Mouse (Mus musculus) v-Abl transformed pro-B cells (cell line): ENCODE results near the gene Fut8.
"Not testable (repeated sequence)": the region's sequence is repeated elsewhere in the genome, so short reads cannot be mapped to it uniquely, and the experiment has no call there.

Source experiments
- in situ Hi-C, 2 experiments: fragments of 400-800 bp; cut with MboI; formaldehyde crosslinking; loops; one replicate each; pipeline ENCODE4 v1.15.1; 2025; ENCODE audit not compliant: unreplicated experiment in 2 of 2

The Fut8 gene

DNA sequence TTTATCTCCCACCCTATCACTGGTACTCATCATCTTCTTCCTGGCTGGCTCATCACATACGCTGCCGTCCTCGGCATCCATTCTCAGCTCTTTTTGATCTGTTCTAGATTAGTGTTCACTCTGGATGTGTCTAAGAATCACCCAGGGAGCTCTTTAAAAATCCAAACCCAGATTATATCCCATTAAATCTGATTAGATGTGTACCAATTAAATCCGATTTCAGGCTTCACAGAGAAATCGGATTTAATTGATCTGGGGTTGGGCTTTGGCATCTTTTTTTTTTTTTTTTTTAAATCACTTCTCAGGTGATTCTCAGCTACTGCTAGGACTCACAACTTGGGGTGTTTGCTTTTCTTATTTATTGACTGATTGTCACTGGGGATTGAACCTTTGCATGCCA is 17.3 kb upstream of the Fut8 start:
- in situ Hi-C loops, result no loop called here

DNA sequence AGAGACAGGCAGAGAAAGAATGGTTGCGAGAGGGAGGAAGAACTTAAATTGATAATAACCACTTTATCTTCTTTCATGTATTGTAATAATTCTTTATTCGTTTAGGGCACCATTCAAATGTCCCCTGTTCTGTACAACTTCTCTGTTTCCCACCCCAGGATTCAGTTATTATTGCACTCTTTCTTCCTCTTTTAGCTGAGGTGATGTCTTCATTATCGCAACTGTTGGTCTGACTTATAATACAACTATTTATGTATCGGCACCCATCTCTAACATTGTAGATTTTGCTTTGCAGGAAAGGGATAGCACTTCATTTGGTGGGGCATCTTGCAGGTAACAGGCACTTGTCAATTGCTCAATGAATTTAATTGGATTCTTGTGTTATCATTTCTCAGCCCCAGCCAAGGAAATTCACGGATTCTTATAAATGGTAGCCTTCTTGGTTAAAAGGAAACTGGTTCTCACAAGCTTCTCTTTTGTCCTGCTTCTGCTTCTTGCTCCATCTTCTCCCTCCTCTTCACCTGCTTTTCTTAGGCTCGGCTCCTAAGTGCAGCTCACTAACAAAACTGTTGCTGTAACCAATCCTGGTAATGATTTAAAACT is 15.6 kb upstream of the Fut8 start:
- in situ Hi-C loops, result no loop called here

DNA sequence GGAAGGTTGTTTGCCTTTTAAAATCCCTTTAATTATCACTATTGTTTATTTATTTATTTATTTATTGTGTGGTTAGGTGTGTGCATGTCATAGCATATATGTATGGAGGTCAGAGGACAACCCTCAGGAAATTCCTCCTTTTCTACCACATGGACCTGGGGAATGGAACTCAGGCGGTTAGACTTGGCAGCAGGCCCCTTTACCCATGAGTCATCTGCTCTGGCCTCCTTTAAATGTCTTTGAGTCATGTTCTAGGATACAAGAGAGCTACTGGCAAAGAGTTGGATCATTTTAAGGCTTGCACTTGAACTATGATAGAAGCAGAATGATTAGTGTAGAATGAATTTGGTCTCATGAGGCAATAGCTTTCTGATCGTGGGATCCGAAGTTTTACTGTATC is 14.3 kb upstream of the Fut8 start:
- in situ Hi-C loops, result no loop called here

DNA sequence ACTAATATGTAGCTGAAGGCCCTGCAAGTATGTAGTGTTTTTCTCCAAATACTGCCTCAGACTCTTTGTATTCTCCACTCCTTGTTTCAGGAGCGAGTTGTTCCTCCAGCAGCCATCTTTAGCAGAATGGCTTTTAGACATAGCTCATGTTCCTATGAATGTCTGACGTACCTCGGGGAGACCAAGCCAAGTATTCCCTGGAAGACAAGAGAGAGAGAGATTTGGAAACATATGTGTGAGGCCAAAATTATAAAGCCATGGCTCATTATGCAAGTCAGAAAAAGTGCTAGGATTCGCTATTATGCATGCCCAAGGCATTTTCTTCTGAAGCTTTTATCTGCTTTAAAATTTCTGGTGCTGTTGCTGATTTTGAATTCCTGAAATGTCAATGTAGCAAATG is 13.8 kb upstream of the Fut8 start:
- in situ Hi-C loops, result no loop called here

DNA sequence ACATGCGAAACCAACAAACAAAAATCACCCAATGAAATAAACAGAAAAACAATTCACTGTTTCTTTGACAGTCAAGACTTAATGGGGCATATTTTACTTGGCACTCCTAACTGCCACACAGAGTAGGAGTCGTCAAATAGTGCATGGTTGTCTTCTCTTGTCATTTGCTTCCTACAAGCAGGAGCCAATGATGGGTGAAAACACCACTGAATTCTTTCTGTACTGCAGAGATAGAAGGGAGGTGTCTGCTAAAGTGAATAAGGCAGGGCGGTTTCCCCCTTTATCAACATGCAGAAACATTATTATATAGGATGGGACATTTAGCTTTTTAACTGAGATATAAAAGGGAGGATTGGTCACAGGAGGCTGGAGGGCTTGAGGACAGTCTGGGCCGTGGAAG is 13.0 kb upstream of the Fut8 start:
- in situ Hi-C loops, result loop anchor here in 1 of 2 experiments (5.0 kb wide), 1 partner anchor 168 kb away; no protein-coding TSS in a partner anchor

DNA sequence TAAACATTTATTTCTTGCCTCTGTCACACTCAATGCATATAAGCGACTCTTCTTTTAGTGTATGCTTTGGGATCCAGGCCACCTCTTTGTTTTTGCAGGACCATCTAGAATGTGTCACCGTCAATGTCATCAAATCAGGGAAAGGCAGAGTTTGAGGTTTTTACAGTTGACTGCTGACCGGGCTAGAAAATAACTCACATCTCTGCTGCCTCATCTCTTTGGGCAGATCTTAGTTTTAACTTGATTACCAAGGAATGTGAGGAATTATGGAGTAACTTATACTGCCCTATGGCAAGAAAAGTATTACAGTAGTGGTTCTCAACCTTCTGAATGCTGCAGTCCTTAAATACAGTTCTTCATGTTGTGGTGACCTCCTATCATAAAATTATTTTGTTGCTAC is 12.2 kb upstream of the Fut8 start:
- in situ Hi-C loops, result loop anchor here in 1 of 2 experiments (5.0 kb wide), 1 partner anchor 168 kb away; no protein-coding TSS in a partner anchor

DNA sequence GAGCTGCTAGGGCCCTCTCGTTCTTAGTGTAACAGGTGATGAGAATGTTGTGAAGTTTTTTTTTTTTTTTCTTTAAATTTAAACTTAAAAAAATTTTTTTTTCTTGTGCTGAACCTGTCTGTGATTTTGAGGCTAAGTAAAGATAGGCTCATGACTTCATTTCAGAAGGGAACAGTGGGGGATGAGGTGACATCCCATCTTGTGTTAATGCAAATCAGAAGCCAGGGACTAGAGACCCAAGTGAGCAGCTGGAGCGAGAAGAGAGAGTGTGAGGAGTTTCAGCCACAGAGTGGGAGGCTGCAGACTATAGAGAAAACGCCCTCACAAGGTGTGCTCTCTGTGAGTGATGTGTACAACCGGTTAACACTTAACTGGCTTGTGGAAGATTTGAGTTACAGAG is 2.0 kb upstream of the Fut8 start:
- in situ Hi-C loops, result loop anchor here (5.0 to 10.0 kb wide), 4 partner anchors 89 to 401 kb away; no protein-coding TSS in a partner anchor

DNA sequence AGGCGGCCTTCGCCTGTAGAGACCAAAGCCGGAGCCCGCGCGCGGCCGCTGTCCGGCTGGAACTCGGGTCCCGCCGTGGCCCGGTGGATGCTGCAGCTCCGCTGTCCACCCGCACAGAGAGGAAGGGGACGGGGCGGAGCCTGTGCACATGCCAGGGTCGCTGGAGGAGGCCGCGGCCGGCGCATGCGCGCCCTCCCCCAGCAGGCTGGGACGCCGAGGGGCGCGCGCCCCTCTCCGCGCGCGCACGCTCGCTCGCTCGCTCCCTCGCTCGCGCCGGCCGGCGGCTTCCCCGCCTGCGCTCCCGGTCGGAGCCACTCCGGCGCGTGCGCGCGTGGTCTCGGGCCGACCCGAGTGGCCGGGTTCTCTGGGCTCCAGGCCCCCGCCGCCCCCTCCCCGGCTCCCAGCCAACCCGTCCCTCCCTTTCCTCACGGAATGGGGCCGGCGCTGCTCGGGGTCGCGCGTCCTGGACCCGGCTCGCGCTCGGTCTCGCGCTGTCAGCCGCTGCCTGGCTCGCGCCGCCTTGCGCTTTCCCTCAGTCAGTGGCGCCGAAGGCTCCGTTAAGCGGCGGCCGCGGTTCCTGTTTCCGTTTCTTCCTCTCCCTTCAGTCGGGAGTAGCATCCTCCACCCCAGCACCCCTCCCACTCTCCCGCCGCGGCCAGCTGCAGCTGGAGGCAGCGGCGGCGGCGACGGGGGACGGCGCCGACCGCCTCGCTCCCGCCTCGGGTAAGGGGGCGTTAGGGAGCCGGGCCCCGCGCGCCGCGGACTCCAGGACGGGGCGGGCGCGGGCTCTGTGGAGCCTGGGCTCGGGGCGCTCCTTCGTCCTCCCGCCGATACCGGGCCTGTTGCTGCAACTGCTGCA is 835 bp downstream of the Fut8 start:
- in situ Hi-C loops, result loop anchor here (5.0 to 10.0 kb wide), 4 partner anchors 91 to 404 kb away; no protein-coding TSS in a partner anchor

DNA sequence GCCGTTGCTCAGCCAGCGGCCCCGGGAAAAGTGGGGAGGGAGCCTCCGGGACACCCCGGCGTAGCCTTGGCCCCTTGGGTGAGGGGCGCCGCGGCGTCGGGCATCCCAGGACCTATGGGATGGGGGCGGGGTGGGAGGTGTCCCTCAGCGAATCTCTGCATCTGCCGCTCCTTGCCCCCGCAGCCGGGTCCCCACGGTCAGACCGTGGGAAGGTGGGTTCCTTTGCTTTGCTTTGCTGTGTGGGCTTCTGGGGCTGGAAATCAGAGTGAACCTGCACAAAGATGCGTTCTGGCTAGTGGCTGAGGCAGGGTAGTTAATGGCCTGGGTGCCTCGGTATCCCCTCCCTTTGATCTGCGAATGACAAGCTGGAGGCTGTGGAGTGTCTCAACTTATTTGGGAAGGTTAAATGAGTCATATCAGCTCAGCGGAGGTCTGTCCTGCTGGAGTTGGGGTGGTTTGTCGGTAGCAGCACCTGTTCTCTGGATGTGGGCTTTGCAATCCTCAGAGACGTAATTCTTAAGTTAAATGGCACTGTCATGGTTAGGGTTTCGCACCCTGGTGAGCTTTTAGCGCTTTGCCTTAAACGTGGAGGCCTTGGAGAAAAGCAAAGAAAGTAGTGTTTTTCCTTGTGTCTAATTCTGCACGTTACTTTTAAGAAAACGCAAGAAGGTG is 1.6 kb downstream of the Fut8 start:
- in situ Hi-C loops, result loop anchor here (5.0 to 10.0 kb wide), 13 partner anchors 92 to 543 kb away; no protein-coding TSS in a partner anchor

DNA sequence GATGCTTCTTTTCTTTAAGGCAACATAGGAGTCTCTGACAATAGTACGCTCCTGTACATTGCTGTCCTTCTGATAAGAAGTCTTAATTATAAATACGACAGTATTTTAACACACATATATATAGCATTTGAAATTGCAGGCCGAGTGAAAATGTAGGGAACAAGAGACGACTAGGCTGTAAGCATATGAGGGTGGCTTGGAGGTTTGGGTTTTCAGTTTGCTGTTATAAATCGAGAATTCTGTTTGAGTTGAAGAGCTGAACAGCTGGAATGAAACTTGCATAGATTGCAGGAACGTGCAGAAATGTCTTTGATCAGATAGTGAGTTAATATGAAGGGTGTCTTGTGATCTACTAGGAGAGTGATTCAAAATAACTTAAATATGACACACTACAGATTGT is 2.4 kb downstream of the Fut8 start:
- in situ Hi-C loops, result loop anchor here (5.0 to 10.0 kb wide), 9 partner anchors 224 to 542 kb away; no protein-coding TSS in a partner anchor

DNA sequence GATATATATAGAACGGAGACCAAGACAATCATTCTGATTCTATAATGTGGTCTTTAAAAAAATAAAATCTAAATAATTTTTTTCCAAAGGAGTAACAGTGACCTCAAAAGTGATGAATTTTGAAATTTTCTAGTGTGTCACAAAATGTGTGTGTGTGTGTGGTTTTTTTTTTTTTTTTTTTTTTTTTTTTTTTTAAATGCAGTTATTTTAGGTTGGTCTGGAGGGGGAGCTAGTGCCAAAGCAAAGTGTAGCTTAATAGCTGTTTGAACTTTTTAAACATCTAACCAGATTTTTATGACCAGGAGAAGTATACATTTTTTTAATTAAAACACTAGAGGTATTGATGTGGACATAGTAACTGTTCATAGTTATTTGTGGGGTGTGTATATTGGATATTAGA is 2.9 kb downstream of the Fut8 start:
- in situ Hi-C loops, result loop anchor here (5.0 to 10.0 kb wide), 9 partner anchors 224 to 541 kb away; no protein-coding TSS in a partner anchor

DNA sequence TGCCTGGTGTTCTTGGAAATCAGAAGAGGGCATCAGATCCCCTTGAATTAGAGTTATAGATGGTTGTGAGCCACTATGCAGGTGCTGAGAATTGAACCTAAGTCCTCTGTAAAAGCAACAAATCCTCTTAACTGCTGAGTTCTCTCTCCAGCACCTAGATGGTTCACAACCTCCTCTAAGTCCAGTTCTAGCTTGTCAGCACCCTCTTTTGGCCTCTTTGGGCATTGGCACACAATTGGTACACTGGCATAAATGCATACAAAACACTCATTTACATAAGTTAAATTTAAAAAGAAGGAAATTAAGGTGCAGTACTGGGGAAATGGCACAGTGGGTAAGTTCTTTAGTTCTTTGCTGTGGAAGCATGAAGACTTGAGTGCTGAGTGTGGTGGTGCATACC is 24.7 kb downstream of the Fut8 start:
- in situ Hi-C loops, result no loop called here

DNA sequence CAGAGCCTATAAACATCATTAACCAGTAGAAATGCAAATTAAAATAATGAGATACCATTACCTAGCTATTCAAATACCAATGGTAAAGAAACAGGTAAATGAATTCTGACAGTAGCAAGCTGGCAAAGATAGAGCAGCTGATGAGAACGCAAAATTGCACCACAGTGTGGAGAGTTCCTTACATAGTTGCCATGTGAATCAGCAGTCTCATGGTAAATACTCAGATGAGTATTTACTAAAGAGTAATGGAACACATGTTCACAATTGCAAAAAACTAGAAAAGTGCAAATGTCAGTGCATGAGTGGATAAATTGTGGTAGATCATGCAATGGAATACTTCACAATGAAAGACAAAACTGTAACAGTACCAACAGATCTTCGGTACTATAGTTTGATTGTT is 25.9 kb downstream of the Fut8 start:
- in situ Hi-C loops, result no loop called here

DNA sequence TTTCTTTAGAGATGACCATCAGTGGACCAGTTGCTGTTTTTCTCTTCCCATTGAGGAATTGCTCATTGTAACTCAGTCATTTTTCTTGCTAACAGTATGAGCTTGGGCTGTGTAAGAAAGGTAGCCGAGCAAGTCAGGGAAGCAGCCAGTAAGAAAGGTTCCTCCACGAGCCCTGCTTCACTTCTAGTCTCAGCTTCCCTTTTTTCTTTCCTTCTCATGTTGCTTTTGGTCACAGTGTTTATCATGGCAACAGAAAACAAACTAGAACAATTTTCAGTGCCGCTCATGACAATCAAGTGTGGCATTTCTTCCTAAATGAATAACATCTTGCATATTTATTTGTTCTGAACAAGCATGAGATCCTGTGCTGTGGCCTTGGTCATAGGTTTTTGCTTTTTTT is 32.8 kb downstream of the Fut8 start:
- in situ Hi-C loops, result no loop called here

DNA sequence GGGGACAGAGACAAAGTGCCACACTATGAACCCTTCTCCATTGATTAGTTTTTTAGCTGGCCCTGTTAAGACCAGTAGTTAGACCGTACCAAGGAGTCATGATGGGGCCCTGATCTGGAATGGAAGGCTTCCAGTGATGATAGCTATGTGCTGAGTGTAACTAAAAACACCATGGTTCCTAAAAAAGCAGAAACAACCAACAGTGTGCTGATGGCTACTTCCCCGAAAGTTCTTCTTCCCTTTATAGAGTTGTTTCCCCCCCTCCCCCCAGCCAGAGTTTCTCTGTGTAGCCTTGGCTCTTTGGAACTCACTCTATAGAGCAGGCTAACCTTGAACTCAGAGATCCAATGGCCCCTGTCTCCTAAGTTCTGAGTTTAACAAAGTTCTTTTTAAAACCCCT is 50.6 kb downstream of the Fut8 start:
- in situ Hi-C loops, result loop anchor here in 1 of 2 experiments (5.0 kb wide), 1 partner anchor 36 kb away; no protein-coding TSS in a partner anchor

DNA sequence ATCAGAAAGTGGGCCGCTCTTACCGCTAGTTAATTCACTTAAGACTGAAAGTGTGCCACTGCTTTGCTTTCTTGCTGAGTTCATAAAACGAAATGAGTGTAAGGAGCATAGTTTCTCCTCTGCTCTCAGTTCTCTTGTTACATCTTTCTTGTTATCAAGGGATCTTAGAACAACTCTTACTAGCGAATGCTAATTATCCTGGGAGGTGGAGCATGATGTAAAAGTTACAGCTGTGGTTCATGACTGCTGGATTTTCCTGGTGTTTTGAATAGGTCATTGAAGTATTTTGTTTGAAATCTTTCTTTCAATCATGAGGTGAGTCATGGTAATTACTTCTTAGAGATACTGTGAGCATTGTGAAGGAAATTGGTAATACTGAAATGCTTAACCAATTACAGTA is 53.1 kb downstream of the Fut8 start:
- in situ Hi-C loops, result no loop called here

DNA sequence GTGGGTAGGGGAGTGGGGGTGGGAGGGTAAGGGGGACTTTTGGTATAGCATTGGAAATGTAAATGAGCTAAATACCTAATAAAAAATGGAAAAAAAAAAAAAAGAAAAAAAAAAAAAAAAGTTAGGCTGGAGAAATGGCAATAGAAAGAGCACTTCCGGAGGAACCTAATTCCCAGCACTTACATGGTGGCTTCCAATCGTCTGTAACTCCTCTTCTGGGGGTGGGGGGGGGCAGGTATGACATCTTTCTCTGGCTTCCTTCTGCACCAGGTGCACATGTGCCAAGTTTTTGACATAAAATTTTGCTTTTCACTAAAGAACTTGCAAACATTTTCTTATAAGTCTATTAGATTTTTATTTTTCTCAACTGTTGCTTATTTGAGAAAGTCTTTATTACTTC is 53.9 kb downstream of the Fut8 start:
- in situ Hi-C loops, result not testable (repeated sequence)

DNA sequence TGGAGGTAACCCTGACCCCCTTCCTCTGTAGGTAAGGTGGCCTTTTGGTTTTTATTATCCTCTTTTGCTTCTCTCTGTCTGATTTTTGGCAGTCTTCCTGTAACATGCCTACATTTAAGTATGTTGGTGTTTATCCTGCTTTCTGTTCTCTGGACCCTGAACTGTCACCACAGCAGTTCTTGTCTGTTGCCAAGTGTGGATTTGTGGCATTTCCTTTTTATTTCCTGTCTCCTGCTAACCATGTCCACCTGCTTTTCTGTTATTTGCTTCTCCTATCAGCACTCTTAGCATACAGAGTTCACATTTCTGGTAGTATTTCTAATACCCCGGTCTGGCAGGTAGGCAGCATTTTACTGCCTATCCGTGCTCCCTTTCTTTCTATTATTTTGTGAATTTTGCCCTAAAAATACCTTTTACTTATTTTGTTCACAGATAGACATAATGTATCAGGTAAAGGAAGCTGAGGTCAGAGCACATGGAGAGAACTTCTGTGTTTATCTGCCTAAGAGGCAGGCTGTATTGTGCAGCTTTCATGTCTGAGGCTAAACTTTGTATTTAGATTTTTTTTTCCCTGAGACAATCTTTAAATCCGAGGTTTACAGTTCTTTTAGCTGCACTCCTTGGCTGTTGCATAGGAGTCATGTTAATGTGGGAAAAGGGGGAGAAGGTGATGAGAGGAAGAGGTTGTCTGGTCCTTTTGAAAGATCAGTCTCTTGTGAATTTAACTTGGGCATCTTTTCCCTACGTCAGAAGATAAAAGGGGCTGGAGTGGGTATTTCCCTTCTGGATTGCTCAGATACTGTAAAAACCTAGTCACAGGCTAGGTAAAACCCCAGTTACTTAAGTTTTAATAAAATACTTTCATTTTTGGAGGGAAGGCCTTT is 54.7 kb downstream of the Fut8 start:
- in situ Hi-C loops, result no loop called here

DNA sequence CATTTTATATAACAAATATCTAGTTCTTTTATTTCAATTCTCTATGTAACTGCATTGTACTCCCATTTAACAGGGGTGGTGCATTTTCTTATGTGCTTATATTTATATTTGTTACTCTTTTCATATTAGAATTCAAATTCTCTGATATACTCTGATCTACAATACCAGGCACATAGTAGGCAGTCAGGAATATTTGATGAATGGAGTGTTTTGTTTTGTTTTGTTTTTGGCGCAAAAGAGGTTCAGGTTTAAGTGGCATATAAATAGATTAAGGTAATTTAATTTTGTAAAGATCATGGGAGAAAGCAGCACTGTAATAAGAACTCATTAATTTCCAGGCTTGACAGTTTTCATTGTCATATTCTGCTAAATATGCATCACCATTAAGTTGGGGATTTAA is 58.2 kb downstream of the Fut8 start:
- in situ Hi-C loops, result loop anchor here in 1 of 2 experiments (5.0 kb wide), 2 partner anchors 51 to 241 kb away; no protein-coding TSS in a partner anchor

DNA sequence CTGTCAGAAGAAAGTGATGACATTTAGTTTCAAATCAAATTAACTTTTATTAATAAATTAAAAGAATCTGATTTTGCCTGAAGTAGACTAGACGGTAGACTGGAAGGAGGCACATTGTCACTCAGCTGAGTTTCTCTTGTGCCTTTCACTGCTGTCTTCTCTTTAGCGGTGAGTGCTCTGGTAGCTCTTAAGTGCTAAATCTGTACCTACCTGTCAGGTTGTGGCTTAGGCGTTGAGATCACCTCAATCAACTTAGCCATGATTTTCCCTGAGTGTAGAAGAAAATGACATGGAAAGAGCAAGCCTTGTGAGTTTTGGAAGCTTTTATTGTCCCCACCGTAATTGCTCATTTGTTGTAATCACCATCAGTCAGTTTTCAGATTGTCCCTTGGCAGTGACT is 59.2 kb downstream of the Fut8 start:
- in situ Hi-C loops, result loop anchor here in 1 of 2 experiments (5.0 kb wide), 2 partner anchors 50 to 240 kb away; no protein-coding TSS in a partner anchor
